Mouse (Mus musculus) olfactory bulb, adult 2 months (tissue): ENCODE data around the gene Atp8a1. TPM values are rescaled to one million over a fixed set of nuclear protein-coding genes. Genes with fewer than 3 reads are reported as not detected.

Experiments
- H3K27ac ChIP-seq: fragments of 200-500 bp; 2 replicates; pipeline ENCODE4 v1.5.1; 2012; ENCODE audit warnings: low read depth, low read length; ENCODE audit not compliant: insufficient read depth
- H3K4me1 ChIP-seq: fragments of 200-500 bp; 2 replicates; pipeline ENCODE4 v1.6.1; 2012; ENCODE audit warnings: low read length; ENCODE audit not compliant: control insufficient read depth, insufficient read depth
- H3K4me3 ChIP-seq: fragments of 200-500 bp; 2 replicates; pipeline ENCODE4 v1.5.1; 2012; ENCODE audit warnings: mild to moderate bottlenecking, low read depth, low read length, moderate library complexity; ENCODE audit not compliant: insufficient read depth
- CTCF ChIP-seq: fragments of 200-500 bp; IDR thresholded peaks from 2 replicates; pipeline ENCODE4 v1.5.1; 2012; ENCODE audit warnings: low read depth, mild to moderate bottlenecking, low read length, moderate library complexity; ENCODE audit not compliant: insufficient read depth
- POLR2A ChIP-seq: fragments of 200-500 bp; IDR thresholded peaks from 2 replicates; pipeline ENCODE4 v1.6.1; 2012; ENCODE audit warnings: mild to moderate bottlenecking, low read depth, low read length, moderate library complexity; ENCODE audit not compliant: insufficient read depth
- whole genome bisulfite sequencing: fragments of 180-500 bp; shearing (Covaris S2); methylation state at CpG from one replicate; pipeline ENCODE4 v1.1.7; 2018; 5-methylcytosine and 5-hydroxymethylcytosine counted together
- polyA plus RNA-seq: library from polyadenylated mRNA; stranded (reverse); fragments of >200 nt; gene quantifications from 2 replicates; pipeline ENCODE4 v1.2.4, GENCODE M21; 2012; ENCODE audit warnings: low replicate concordance; ENCODE audit not compliant: missing spikeins, insufficient read depth, insufficient read length

The Atp8a1 gene
- polyA plus RNA-seq, 1 experiment = not detected

GRCm38 (mm10) chr5:67685461-67685860 is 161.8 kb downstream of the Atp8a1 start:
- Histone ChIP-seq H3K4me3 (no peak overlapping the region), H3K4me1 (0 out of 2 replicates have a peak, but pooled peaks cover 4% of the 10 kb centered on the region), H3K27ac (no peak overlapping the region)
- no peak for TF ChIP-seq POLR2A
- TF ChIP-seq CTCF = no peak
- WGBS = 81% methylated on average over 5 of the region's 5 CpGs

- WGBS = 88% methylated on average over 3 of the region's 3 CpGs
- H3K27ac ChIP-seq = no peak overlapping the region
- TF ChIP-seq CTCF (no peak), POLR2A (no peak)
- no peak overlapping the region for H3K4me3 ChIP-seq
- no peaks in the 10 kb centered on the region for H3K4me1 ChIP-seq
These were observed 168.4 kb downstream of the Atp8a1 start for GRCm38 (mm10) chr5:67678819-67679218.

- TF ChIP-seq CTCF (no peak), POLR2A (no peak)
- H3K4me1 ChIP-seq = no peaks in the 10 kb centered on the region
- H3K4me3 ChIP-seq = no peak overlapping the region
- WGBS = 82% methylated on average over 4 of the region's 4 CpGs
- H3K27ac ChIP-seq = no peak overlapping the region
These were observed 174.2 kb downstream of the Atp8a1 start for GRCm38 (mm10) chr5:67673008-67673407.

- 78% methylated on average over 6 of the region's 6 CpGs for WGBS
- no peaks in the 10 kb centered on the region for H3K4me1 ChIP-seq
- H3K4me3 ChIP-seq = no peak overlapping the region
- TF ChIP-seq CTCF (no peak), POLR2A (no peak)
- H3K27ac ChIP-seq = no peak overlapping the region
These were observed 177.1 kb downstream of the Atp8a1 start for GRCm38 (mm10) chr5:67670158-67670557.

GRCm38 (mm10) chr5:67669436-67669896 is 177.8 kb downstream of the Atp8a1 start:
- 60% methylated on average over 13 of the region's 13 CpGs for WGBS
- TF ChIP-seq CTCF (no peak), POLR2A (no peak)
- Histone ChIP-seq H3K4me1 (no peaks in the 10 kb centered on the region), H3K4me3 (no peak overlapping the region), H3K27ac (no peak overlapping the region)

GRCm38 (mm10) chr5:67662715-67663114 is 184.5 kb downstream of the Atp8a1 start:
- Histone ChIP-seq H3K4me1 (no peaks in the 10 kb centered on the region), H3K4me3 (no peak overlapping the region), H3K27ac (no peak overlapping the region)
- WGBS = 47% methylated on average over 6 of the region's 6 CpGs
- TF ChIP-seq CTCF = no peak
- TF ChIP-seq POLR2A = no peak

GRCm38 (mm10) chr5:67659864-67660263 is 187.4 kb downstream of the Atp8a1 start:
- H3K27ac ChIP-seq = no peak overlapping the region
- no peaks in the 10 kb centered on the region for H3K4me1 ChIP-seq
- H3K4me3 ChIP-seq = no peak overlapping the region
- TF ChIP-seq POLR2A (no peak), CTCF (no peak)
- 92% methylated on average over 9 of the region's 9 CpGs for WGBS

- TF ChIP-seq POLR2A = no peak
- WGBS = 64% methylated on average over 13 of the region's 13 CpGs
- Histone ChIP-seq H3K27ac (no peak overlapping the region), H3K4me1 (no peaks in the 10 kb centered on the region), H3K4me3 (no peak overlapping the region)
These were observed 190.4 kb downstream of the Atp8a1 start for GRCm38 (mm10) chr5:67656821-67657259.

- TF ChIP-seq POLR2A = no peak
- WGBS = 71% methylated on average over 14 of the region's 14 CpGs
These were observed 191.3 kb downstream of the Atp8a1 start for GRCm38 (mm10) chr5:67655696-67656519.

More at GRCm38 (mm10) chr5:67655696-67656519, 191.3 kb downstream of the Atp8a1 start:
- Histone ChIP-seq H3K4me3 (no peak overlapping the region), H3K4me1 (no peaks in the 10 kb centered on the region), H3K27ac (no peak overlapping the region)
